Mouse (Mus musculus): ENCODE measurements at regions not wholly inside any gene's neighbourhood (a gene's known extent, or its start where the extent isn't known, plus 50 kb on each side); places are given as distances from the start of the nearest gene placed in this dataset.

DNA sequence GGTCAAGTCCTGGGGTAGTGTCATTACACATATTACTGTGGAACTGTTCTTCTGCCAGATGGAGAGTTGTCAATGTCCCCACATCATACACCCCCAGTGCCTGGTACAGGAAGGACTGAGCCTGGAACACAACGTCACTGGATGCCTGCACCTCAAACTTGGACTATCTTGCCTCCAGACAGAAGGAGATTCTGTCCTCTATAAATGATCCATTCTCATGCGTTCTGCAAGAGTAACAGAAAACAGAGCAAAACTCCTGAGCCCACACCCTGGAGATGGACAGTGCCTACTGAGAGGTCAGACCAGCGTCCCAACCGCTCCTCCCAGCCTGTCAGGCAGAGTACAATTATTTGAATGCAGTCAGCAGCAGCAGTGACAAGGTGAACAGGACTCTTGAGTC is 261.1 kb downstream of the Dysf start:
- 93% methylated on average over 4 of the region's 4 CpGs for WGBS
- no peaks in the 10 kb centered on the region; the same call in 1 of the 2 replicates for H3K27me3 ChIP-seq
- no peak overlapping the region for H3K27ac ChIP-seq
- H3K4me1 ChIP-seq = peaks cover 6% of the 10 kb centered on the region; the same call in 1 of the 2 replicates
- H3K36me3 ChIP-seq = no peaks in the 10 kb centered on the region
- no peak overlapping the region for H3K9ac ChIP-seq
- no peak overlapping the region for H3K4me3 ChIP-seq
- H3K9me3 ChIP-seq = no peaks in the 10 kb centered on the region
- ATAC-seq (ENCODE audit: insufficient number of reproducible peaks, insufficient read depth, low FRiP score, low TSS enrichment) = no peak
- H3K4me2 ChIP-seq (replicated peaks) = no peak overlapping the region

DNA sequence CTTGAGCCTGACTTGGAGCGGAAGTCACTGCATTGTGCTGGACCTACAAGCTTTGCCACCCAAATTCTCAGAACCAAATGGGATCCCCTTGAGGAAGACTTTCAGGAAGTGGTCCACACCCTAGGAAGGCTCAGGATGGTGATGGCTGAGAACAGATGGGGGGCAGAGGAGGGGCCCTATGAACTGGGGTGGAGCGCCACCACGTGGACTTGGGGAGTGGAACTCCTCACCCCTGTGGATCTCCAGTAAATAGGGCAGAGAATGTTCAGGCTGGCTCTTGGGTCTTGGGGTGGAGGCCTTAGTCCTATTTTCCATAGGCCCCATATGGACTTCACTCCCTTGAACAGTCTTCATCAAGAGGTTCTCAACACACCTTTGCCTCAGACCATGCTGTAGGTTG is 260.6 kb downstream of the Dysf start:
- Histone ChIP-seq H3K36me3 (no peaks in the 10 kb centered on the region), H3K9me3 (no peaks in the 10 kb centered on the region), H3K4me3 (no peak overlapping the region), H3K27me3 (no peaks in the 10 kb centered on the region; the same call in 1 of the 2 replicates), H3K9ac (no peak overlapping the region), H3K4me2 (replicated peaks) (no peak overlapping the region), H3K27ac (no peak overlapping the region), H3K4me1 (peaks cover 6% of the 10 kb centered on the region; the same call in 1 of the 2 replicates)
- 63% methylated on average over 3 of the region's 3 CpGs for WGBS
- ATAC-seq (ENCODE audit: insufficient number of reproducible peaks, insufficient read depth, low FRiP score, low TSS enrichment) = no peak

DNA sequence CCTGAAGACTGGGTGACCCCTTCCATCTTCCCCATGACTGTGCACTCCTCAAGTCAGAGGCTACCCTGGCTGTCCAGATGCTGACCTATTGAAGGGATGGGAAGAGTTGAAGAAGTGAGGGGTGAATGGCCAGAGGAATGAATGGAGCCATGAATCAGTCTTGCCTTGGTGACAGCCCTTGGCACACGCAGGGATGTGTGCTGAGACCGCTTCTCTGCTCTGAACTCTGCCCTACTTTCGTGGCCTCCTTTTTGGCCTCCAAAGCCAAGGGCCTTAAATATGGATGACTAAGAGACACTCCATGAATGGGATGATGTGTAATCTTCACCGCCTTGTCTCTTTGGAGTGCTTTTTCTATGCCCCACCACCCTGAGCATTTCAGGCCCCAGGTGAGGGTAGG is 259.7 kb downstream of the Dysf start:
- Histone ChIP-seq H3K9me3 (no peaks in the 10 kb centered on the region), H3K4me3 (no peak overlapping the region), H3K36me3 (no peaks in the 10 kb centered on the region), H3K9ac (no peak overlapping the region), H3K27me3 (peaks cover 4% of the 10 kb centered on the region; the same call in 1 of the 2 replicates), H3K27ac (no peak overlapping the region), H3K4me1 (peaks cover 6% of the 10 kb centered on the region; the same call in 1 of the 2 replicates), H3K4me2 (replicated peaks) (no peak overlapping the region)
- ATAC-seq (ENCODE audit: insufficient number of reproducible peaks, insufficient read depth, low FRiP score, low TSS enrichment) = no peak
- 93% methylated on average over 4 of the region's 4 CpGs for WGBS

DNA sequence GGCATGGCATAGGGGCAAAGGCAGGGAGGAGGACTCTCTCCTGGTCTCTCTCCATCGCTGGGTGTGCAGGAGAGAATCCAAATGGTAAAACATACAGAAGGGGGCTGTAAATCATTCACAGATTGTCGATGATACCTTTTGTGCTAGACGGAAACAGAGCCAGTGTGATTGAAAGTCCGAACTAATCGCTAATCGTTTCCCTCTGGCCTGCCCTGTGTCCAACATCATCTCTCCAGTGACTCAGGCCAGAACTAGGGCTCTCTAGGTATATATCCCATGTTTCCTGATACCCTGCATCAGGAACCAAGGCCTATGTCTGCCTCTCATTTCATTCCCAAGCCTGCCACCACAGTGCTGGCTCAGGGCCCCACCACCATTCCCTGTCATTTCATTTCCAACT is 259.1 kb downstream of the Dysf start:
- no peaks in the 10 kb centered on the region for H3K36me3 ChIP-seq
- no peak overlapping the region for H3K4me2 ChIP-seq (replicated peaks)
- H3K4me1 ChIP-seq = peaks cover 6% of the 10 kb centered on the region; the same call in 1 of the 2 replicates
- no peaks in the 10 kb centered on the region for H3K9me3 ChIP-seq
- WGBS = 68% methylated on average over 6 of the region's 6 CpGs
- peaks cover 4% of the 10 kb centered on the region; the same call in 1 of the 2 replicates for H3K27me3 ChIP-seq
- no peak overlapping the region for H3K27ac ChIP-seq
- H3K9ac ChIP-seq = no peak overlapping the region
- no peak overlapping the region for H3K4me3 ChIP-seq
- no peak for ATAC-seq (ENCODE audit: insufficient number of reproducible peaks, insufficient read depth, low FRiP score, low TSS enrichment)

- Histone ChIP-seq H3K9me3 (no peaks in the 10 kb centered on the region), H3K4me3 (no peak overlapping the region), H3K4me2 (replicated peaks) (no peak overlapping the region), H3K36me3 (no peaks in the 10 kb centered on the region), H3K4me1 (peaks cover 6% of the 10 kb centered on the region; the same call in 1 of the 2 replicates), H3K27me3 (0 out of 2 replicates have a peak, but pooled peaks cover 4% of the 10 kb centered on the region), H3K27ac (no peak overlapping the region), H3K9ac (no peak overlapping the region)
- ATAC-seq (ENCODE audit: insufficient number of reproducible peaks, insufficient read depth, low FRiP score, low TSS enrichment) = no peak
- 84% methylated on average over 13 of the region's 13 CpGs for WGBS
These were observed 258.3 kb downstream of the Dysf start for GRCm38 (mm10) chr6:84266736-84267135.

- Histone ChIP-seq H3K27ac (no peak overlapping the region), H3K36me3 (no peaks in the 10 kb centered on the region), H3K4me1 (no peaks in the 10 kb centered on the region), H3K27me3 (0 out of 2 replicates have a peak, but pooled peaks cover 4% of the 10 kb centered on the region), H3K4me3 (no peak overlapping the region), H3K9me3 (no peaks in the 10 kb centered on the region), H3K4me2 (replicated peaks) (no peak overlapping the region), H3K9ac (no peak overlapping the region)
- 75% methylated on average over 4 of the region's 4 CpGs for WGBS
- ATAC-seq (ENCODE audit: insufficient number of reproducible peaks, insufficient read depth, low FRiP score, low TSS enrichment) = no peak
These were observed 256.3 kb downstream of the Dysf start for GRCm38 (mm10) chr6:84264681-84265080.

- no peak overlapping the region for H3K9ac ChIP-seq
- ATAC-seq (ENCODE audit: insufficient number of reproducible peaks, insufficient read depth, low FRiP score, low TSS enrichment) = no peak; the same call in 1 of the 2 replicates
- no peaks in the 10 kb centered on the region for H3K4me1 ChIP-seq
- WGBS = 54% methylated on average over 2 of the region's 2 CpGs
- H3K27ac ChIP-seq = no peak overlapping the region
- H3K36me3 ChIP-seq = no peaks in the 10 kb centered on the region
- H3K4me2 ChIP-seq (replicated peaks) = no peak overlapping the region
- H3K9me3 ChIP-seq = no peaks in the 10 kb centered on the region
- H3K4me3 ChIP-seq = no peak overlapping the region
- H3K27me3 ChIP-seq = 0 out of 2 replicates have a peak, but pooled peaks cover 4% of the 10 kb centered on the region
These were observed 255.3 kb downstream of the Dysf start for GRCm38 (mm10) chr6:84263686-84264085.

DNA sequence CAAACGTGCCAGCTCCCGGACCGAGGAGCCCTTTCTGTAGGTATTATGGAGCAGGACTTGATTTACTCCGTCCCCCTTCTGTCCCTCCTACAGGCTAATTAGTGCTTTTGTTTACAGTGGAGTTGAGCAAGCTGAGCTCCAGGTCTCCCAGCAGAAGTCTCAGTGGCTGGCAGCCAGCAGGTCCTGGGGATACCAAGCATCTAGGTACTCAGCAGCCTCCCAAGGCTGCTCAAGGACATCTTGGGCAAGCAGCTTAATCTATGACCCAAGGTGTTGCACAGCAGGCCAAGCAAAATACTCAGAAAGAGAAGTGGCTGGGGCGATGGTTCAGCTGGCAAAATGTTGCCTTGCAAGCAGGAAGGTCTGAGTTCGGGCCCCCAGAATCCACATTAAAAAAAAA is 254.4 kb downstream of the Dysf start:
- no peak for ATAC-seq (ENCODE audit: insufficient number of reproducible peaks, insufficient read depth, low FRiP score, low TSS enrichment)
- no peaks in the 10 kb centered on the region for H3K9me3 ChIP-seq
- no peak overlapping the region for H3K27ac ChIP-seq
- H3K4me1 ChIP-seq = no peaks in the 10 kb centered on the region
- no peak overlapping the region for H3K4me3 ChIP-seq
- H3K9ac ChIP-seq = no peak overlapping the region
- WGBS = 57% methylated on average over 6 of the region's 6 CpGs
- H3K27me3 ChIP-seq = 0 out of 2 replicates have a peak, but pooled peaks cover 4% of the 10 kb centered on the region
- H3K36me3 ChIP-seq = no peaks in the 10 kb centered on the region
- H3K4me2 ChIP-seq (replicated peaks) = no peak overlapping the region

GRCm38 (mm10) chr6:84261483-84261882 is 253.1 kb downstream of the Dysf start:
- H3K27ac ChIP-seq = no peak overlapping the region
- WGBS = 80% methylated on average over 3 of the region's 3 CpGs
- ATAC-seq (ENCODE audit: insufficient number of reproducible peaks, insufficient read depth, low FRiP score, low TSS enrichment) = no peak

More at GRCm38 (mm10) chr6:84261483-84261882, 253.1 kb downstream of the Dysf start:
- H3K4me3 ChIP-seq = no peak overlapping the region
- no peaks in the 10 kb centered on the region for H3K36me3 ChIP-seq
- no peak overlapping the region for H3K9ac ChIP-seq
- H3K27me3 ChIP-seq = 0 out of 2 replicates have a peak, but pooled peaks cover 4% of the 10 kb centered on the region
- H3K9me3 ChIP-seq = no peaks in the 10 kb centered on the region
- no peaks in the 10 kb centered on the region for H3K4me1 ChIP-seq
- H3K4me2 ChIP-seq (replicated peaks) = no peak overlapping the region

Data from embryonic facial prominence, embryonic 12.5 days (tissue).